Mouse (Mus musculus) liver, embryonic 13.5 days (tissue): Measurements from ENCODE around the gene Scml4. TPM values are rescaled to one million over a fixed set of nuclear protein-coding genes. Genes with fewer than 3 reads are reported as not detected.

ENCODE experiments used
- ATAC-seq: fragments of 200-750 bp; cut with Nextera tagmentation; 2 replicates; pipeline ENCODE4 v1.8.0; 2017; ENCODE audit warnings: low read depth, mild to moderate bottlenecking, moderate number of reproducible peaks, moderate library complexity
- DNase-seq: peaks from one replicate; pipeline ENCODE4 v3.0.0; 2022
- H3K27ac ChIP-seq: fragments of 300-500 bp; sonication (generic); 2 replicates; pipeline ENCODE4 v1.5.1; 2015; ENCODE audit warnings: moderate library complexity, mild to moderate bottlenecking, inconsistent platforms
- H3K27me3 ChIP-seq: fragments of 300-500 bp; sonication (generic); 2 replicates; pipeline ENCODE4 v1.6.1; 2015; ENCODE audit warnings: mild to moderate bottlenecking, inconsistent platforms
- H3K36me3 ChIP-seq: fragments of 300-500 bp; sonication (generic); 2 replicates; pipeline ENCODE4 v1.6.1; 2015; ENCODE audit warnings: mild to moderate bottlenecking, inconsistent platforms
- H3K4me1 ChIP-seq: fragments of 300-500 bp; sonication (generic); replicated peaks from 2 replicates; pipeline ENCODE4 v1.6.1; 2015; ENCODE audit warnings: inconsistent platforms
- H3K4me2 ChIP-seq: fragments of 300-500 bp; sonication (generic); 2 replicates; pipeline ENCODE4 v1.6.1; 2015; ENCODE audit warnings: inconsistent platforms, mild to moderate bottlenecking, moderate library complexity
- H3K4me3 ChIP-seq: fragments of 300-500 bp; sonication (generic); replicated peaks from 2 replicates; pipeline ENCODE4 v1.5.1; 2015; ENCODE audit warnings: mild to moderate bottlenecking, inconsistent platforms
- H3K9ac ChIP-seq: fragments of 300-500 bp; sonication (generic); 2 replicates; pipeline ENCODE4 v1.6.1; 2015; ENCODE audit warnings: mild to moderate bottlenecking, inconsistent platforms
- H3K9me3 ChIP-seq: fragments of 300-500 bp; sonication (generic); replicated peaks from 2 replicates; pipeline ENCODE4 v1.6.1; 2016; ENCODE audit warnings: inconsistent platforms
- WGBS: fragments of 180-500 bp; shearing (Covaris S2); methylation state at CpG from one replicate; pipeline ENCODE4 v1.1.7; 2015; ENCODE audit not compliant: insufficient replicate concordance; 5-methylcytosine and 5-hydroxymethylcytosine counted together
- polyA plus RNA-seq: library from polyadenylated mRNA; unstranded; fragments of >200 nt; fragmentation: Nextera tagmentation; extraction: Ambion mirVana; gene quantifications from 2 replicates; pipeline ENCODE4 v1.2.1, GENCODE M21; 2015

Gene Scml4
- polyA plus RNA-seq, 1 experiment from 2014 or later = 0.20 TPM

DNA sequence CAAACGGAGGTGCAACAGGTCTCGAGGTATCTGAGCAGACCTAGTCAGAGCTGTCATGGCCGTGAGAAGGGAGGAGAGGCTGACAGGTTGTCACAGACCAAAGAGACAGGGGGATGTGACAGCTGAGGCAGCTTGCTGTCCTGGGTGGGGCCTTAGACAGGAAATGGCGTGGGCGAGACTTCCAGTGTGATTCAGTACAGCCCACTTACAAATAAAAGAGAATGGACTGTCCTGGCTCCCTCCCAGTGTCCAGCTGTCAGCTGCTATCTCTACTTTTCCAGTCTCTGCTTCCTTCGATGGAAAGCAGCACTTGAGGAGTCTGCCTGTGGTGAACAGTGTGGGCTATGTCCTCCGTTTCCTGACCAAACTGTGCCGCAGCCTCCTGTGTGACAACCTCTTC, 74.5 kb downstream of the Scml4 start:
- Histone ChIP-seq H3K9me3 (no peaks in the 10 kb centered on the region), H3K4me2 (no peak overlapping the region), H3K9ac (no peak overlapping the region), H3K4me1 (peaks cover under 1% of the 10 kb centered on the region; the same call in 1 of the 2 replicates), H3K4me3 (no peak overlapping the region), H3K36me3 (no peaks in the 10 kb centered on the region), H3K27ac (no peak overlapping the region), H3K27me3 (no peaks in the 10 kb centered on the region)
- WGBS = 25% methylated on average over 8 of the region's 8 CpGs
- ATAC-seq (no peak), DNase-seq (no peak)

DNA sequence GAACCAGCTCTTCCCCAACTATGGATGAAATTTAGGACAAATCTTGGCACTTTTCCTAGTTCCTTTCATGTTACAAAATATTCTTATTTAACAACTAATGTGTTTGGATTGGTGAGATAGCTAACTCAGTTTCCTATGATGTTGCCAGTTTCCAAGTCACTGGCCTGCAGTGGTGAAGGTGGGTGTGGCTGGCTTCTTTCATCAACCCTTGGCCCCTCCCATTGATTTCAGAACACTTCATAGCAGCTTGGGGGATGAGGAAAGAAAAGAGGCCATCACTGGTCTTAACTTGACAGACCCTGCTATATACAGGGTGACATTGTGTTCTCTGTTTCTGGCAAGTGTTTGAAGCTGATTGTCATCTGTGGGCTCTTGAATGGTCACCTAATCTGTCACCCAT, 76.0 kb downstream of the Scml4 start:
- DNase-seq = no peak
- ATAC-seq = no peak
- H3K9me3 ChIP-seq = no peaks in the 10 kb centered on the region

DNA sequence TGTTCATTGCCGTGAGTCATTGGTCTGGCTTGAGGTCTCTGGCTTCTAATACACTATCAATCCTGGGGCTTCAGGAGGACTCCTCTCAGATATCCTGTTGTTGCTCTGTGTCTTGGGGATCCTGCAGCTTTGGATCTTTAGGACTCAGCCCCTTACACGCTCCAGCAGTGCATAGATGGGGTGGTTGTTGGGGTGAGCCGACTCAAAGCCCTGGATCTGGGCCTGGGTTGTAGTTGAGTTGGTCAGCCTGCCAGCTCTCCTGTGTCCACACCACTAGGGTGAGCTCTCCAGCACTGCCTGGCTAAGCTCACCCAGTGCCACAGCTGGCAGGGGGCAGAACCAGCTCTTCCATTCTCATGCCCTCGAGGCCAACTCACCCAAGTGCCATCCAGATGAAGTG, 78.2 kb downstream of the Scml4 start:
- no peaks in the 10 kb centered on the region for H3K9me3 ChIP-seq
- no peak overlapping the region for H3K9ac ChIP-seq
- no peak overlapping the region for H3K27ac ChIP-seq
- H3K27me3 ChIP-seq = no peaks in the 10 kb centered on the region
- no peak for ATAC-seq
- no peak for DNase-seq
- H3K4me3 ChIP-seq = no peak overlapping the region
- WGBS = 62% methylated on average over 4 of the region's 4 CpGs
- H3K4me1 ChIP-seq = peaks cover 10% of the 10 kb centered on the region
- no peaks in the 10 kb centered on the region for H3K36me3 ChIP-seq
- no peak overlapping the region for H3K4me2 ChIP-seq

More for the DNA sequence above, 76.0 kb downstream of the Scml4 start:
- no peaks in the 10 kb centered on the region for H3K36me3 ChIP-seq
- no peak overlapping the region for H3K4me3 ChIP-seq
- H3K4me2 ChIP-seq = no peak overlapping the region
- H3K27me3 ChIP-seq = no peaks in the 10 kb centered on the region
- no peak overlapping the region for H3K27ac ChIP-seq
- peaks cover 10% of the 10 kb centered on the region for H3K4me1 ChIP-seq
- no peak overlapping the region for H3K9ac ChIP-seq

DNA sequence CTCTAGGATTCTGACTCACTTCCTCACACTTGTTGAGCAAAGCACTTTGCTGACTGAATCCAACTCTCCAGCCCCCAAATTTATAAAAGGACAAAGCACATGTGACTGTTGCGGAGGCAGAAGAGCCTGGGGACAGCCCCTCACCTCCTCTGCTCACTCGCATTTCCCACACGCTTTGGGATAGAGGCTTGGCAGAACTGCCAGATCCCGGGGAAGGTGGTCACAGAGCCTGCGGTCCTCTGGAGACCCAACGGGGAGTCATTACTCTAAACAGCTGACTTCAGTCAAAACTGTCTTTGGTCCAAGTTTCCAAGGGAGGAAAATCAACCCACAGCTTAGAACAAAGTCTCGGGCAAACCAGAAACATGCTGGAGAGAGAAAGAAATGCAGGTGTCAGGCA, 79.5 kb downstream of the Scml4 start:
- ATAC-seq (no peak), DNase-seq (no peak)
- H3K27me3 ChIP-seq = no peaks in the 10 kb centered on the region
- no peak overlapping the region for H3K4me2 ChIP-seq
- H3K4me1 ChIP-seq = peaks cover 10% of the 10 kb centered on the region
- 72% methylated on average over 7 of the region's 7 CpGs for WGBS
- H3K36me3 ChIP-seq = no peaks in the 10 kb centered on the region
- H3K4me3 ChIP-seq = no peak overlapping the region
- no peak overlapping the region for H3K27ac ChIP-seq
- H3K9ac ChIP-seq = no peak overlapping the region
- H3K9me3 ChIP-seq = no peaks in the 10 kb centered on the region

DNA sequence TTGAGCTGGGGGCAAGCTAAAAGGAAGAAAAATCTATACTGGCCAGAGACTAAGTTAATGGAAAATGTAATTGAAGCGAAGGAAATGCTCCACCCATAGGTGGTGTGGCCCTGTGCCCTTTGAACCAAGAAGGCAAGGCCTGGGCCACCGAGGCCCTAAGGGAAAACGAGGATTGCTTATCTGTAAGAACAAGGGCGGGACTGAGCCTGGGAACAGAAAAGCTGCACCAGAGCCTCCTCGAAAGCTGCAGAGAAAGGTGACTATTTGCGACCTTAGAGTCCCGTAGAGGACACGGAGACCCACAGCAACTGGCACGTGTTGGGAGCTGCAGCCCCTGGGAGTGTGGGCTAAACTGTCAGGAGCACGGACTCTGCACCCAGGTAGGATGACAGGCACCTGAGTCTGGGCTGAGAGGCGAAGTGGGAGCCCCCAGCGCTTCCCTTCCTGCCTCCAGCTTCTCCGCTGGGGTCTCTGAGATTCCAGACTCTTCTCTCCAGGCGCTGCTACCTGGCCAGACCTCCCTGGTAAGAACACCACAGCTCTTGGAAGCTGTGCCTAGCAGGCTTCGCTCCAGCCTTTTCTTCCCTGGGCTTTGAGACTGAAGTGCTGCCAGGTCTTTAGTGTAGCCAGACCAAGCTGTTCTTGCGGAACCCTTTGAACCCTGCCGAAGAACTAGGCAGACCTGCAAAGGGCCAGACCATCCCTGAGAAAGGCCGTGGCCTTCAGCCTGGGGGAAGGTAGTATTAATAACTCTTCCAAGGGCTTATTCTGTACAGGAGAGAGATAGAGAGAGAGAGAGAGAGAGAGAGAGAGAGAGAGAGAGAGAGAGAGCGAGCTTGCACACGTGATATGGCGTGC, 80.3 kb downstream of the Scml4 start:
- no peak overlapping the region for H3K4me3 ChIP-seq
- no peak overlapping the region for H3K4me2 ChIP-seq
- H3K36me3 ChIP-seq = no peaks in the 10 kb centered on the region
- no peak overlapping the region for H3K27ac ChIP-seq
- WGBS = 62% methylated on average over 21 of the region's 21 CpGs
- ATAC-seq (no peak), DNase-seq (no peak)
- H3K9me3 ChIP-seq = no peaks in the 10 kb centered on the region
- no peaks in the 10 kb centered on the region for H3K27me3 ChIP-seq
- no peak overlapping the region for H3K9ac ChIP-seq
- peaks cover 10% of the 10 kb centered on the region for H3K4me1 ChIP-seq

DNA sequence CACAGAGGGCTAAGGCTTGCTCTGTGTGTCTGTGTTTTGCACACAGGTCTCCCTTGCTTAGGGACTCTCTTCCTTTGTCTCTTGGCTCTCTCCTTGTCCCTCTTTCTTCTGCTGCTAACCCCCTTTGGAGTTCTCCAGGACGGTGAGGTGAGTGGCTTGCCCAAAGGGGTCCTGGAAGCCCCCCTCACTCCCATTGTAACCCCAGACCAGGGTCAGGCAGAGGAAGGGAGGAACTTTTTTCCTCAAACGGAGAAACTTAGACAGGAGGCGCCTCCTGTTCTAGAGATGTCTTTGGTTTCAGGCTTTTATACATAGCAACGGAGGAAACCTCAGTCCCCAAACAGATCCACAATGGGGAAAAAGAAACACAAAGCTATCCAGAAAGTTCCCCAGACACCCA, 81.1 kb downstream of the Scml4 start:
- Histone ChIP-seq H3K9ac (no peak overlapping the region), H3K36me3 (no peaks in the 10 kb centered on the region), H3K9me3 (no peaks in the 10 kb centered on the region), H3K27me3 (no peaks in the 10 kb centered on the region), H3K4me2 (no peak overlapping the region), H3K4me1 (peaks cover 10% of the 10 kb centered on the region), H3K27ac (no peak overlapping the region), H3K4me3 (no peak overlapping the region)
- no peak for ATAC-seq
- DNase-seq = no peak
- WGBS = 65% methylated on average over 4 of the region's 4 CpGs

DNA sequence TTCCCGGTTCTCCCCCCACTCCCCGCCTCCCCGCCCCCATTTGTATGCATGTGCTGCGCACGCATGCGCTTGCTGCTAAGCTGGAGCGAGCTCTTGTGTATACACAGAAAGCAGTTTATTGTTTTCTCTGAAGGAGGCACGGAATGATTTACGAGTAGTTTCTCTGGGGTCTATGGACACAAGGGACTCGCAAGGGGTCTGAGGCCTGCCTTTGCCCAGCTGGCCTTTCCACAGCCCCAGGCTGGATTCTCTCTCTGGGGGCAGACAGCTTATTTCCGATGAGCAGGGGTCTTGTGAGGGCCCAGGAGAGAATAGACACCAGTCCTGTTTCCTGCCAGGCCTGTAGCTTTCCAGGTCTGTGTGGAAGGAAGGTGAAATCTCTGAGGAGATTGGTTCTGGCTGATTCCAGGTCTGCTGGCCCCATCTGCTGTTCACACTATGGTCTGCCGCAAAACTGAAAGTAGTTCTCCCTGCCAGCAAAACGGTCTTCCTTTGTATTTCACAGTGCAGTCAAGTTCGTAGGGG, 81.6 kb downstream of the Scml4 start:
- DNase-seq (no peak), ATAC-seq (no peak)
- H3K4me3 ChIP-seq = no peak overlapping the region
- no peaks in the 10 kb centered on the region for H3K9me3 ChIP-seq
- H3K4me2 ChIP-seq = no peak overlapping the region
- H3K27ac ChIP-seq = no peak overlapping the region
- no peaks in the 10 kb centered on the region for H3K27me3 ChIP-seq
- no peaks in the 10 kb centered on the region for H3K36me3 ChIP-seq
- 63% methylated on average over 14 of the region's 14 CpGs for WGBS
- H3K4me1 ChIP-seq = peaks cover 10% of the 10 kb centered on the region
- H3K9ac ChIP-seq = no peak overlapping the region

DNA sequence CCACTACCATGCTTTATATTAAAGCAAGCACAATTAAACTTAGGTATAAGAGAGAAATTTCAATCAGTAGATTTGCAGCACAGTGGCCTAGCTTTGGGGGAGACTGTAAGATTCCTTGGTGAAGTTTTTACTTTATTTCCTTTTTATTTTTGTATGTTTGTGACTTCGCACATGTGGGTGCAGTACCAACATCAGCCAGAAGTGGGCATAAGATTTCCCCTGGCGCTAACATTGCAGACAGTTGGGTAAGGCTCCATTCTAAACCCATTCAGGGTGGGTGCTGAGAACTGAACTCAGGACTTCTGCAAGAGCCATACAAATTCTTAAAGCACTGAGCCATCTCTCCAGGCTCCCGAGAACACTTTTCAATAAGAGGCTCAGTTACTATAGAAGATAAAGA, 82.1 kb downstream of the Scml4 start:
- no peaks in the 10 kb centered on the region for H3K9me3 ChIP-seq
- H3K36me3 ChIP-seq = no peaks in the 10 kb centered on the region
- peaks cover 10% of the 10 kb centered on the region for H3K4me1 ChIP-seq
- H3K27me3 ChIP-seq = 0 out of 2 replicates have a peak, but pooled peaks cover 2% of the 10 kb centered on the region
- no peak overlapping the region for H3K27ac ChIP-seq
- H3K4me3 ChIP-seq = no peak overlapping the region
- no peak overlapping the region for H3K9ac ChIP-seq
- DNase-seq (no peak), ATAC-seq (no peak)
- WGBS = 76% methylated on average over 3 of the region's 3 CpGs
- H3K4me2 ChIP-seq = no peak overlapping the region

DNA sequence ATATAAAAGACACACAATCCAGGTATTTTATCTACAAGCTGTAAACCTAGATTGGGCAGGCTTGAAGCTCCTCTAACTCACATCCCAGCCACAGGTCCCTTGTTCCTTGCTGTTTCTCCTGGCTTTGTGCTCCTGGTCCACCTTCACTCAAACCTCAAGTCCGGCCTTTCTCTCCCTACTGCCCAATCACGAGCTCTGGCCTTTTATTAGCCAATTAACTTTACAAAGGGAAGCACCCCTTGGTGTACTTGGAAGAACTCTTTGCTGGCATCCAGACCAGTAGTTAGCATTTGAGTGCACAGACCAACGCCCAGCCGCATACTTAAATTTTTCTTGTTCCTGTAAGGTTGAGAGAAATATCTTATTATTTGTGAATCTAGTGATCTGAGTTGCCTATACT, 85.1 kb downstream of the Scml4 start:
- H3K27me3 ChIP-seq = 0 out of 2 replicates have a peak, but pooled peaks cover 8% of the 10 kb centered on the region
- ATAC-seq = no peak
- WGBS = 50% methylated on average over 4 of the region's 4 CpGs
- H3K4me1 ChIP-seq = peaks cover 9% of the 10 kb centered on the region; the same call in 1 of the 2 replicates
- no peak overlapping the region for H3K4me3 ChIP-seq
- H3K27ac ChIP-seq = no peak overlapping the region
- H3K36me3 ChIP-seq = no peaks in the 10 kb centered on the region
- no peak for DNase-seq
- H3K4me2 ChIP-seq = no peak overlapping the region
- no peaks in the 10 kb centered on the region for H3K9me3 ChIP-seq
- no peak overlapping the region for H3K9ac ChIP-seq

DNA sequence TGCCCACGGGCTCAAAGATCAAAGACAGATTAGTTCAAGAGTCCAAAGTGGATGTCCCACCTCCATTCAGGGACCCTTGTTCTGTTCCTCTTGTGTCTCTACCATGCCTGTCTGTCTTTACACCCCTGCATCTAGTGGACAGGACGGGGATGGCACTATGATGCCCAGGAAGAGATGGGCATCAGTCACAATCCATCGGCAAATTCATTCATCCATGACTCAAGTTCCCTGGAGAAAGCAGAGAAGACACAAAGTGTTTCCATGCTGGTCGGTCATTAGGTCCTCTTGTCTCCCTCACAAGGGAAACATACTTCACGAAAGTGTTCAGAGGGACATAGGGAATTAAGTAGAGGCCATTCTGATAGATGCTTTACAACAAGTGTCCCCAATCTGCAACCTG, 87.2 kb downstream of the Scml4 start:
- no peak overlapping the region for H3K4me2 ChIP-seq
- DNase-seq = no peak
- H3K27me3 ChIP-seq = peaks cover 16% of the 10 kb centered on the region
- peaks cover 10% of the 10 kb centered on the region; the same call in 1 of the 2 replicates for H3K4me1 ChIP-seq
- H3K9ac ChIP-seq = no peak overlapping the region
- H3K9me3 ChIP-seq = no peaks in the 10 kb centered on the region
- H3K27ac ChIP-seq = no peak overlapping the region
- ATAC-seq = no peak
- H3K4me3 ChIP-seq = no peak overlapping the region
- 68% methylated on average over 5 of the region's 5 CpGs for WGBS
- no peaks in the 10 kb centered on the region for H3K36me3 ChIP-seq

DNA sequence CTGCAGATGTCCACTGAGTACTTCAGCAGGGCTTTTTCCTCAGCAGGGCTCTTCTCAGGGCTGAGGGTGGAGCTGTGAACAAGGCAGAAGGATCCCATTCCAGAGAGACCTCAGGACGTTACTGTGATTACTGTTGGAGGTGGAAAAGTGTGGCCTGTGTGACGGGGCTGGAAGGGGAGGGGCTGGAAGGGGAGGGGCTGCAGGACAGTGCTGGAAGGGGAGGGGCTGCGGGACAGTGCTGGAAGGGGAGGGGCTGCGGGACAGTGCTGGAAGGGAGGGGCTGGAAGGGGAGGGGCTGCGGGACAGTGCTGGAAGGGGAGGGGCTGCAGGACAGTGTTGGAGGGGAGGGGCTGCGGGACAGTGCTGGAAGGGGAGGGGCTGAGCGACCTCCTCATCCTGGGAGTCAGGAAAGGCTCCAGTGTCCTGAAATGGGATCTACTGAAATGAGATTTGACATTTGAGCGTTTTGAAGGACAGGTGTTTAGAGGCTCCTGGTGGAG, 90.1 kb downstream of the Scml4 start:
- 1% methylated on average over 7 of the region's 8 CpGs for WGBS
- Histone ChIP-seq H3K9ac (no peak overlapping the region), H3K27me3 (peaks cover 27% of the 10 kb centered on the region), H3K27ac (no peak overlapping the region), H3K4me3 (no peak overlapping the region), H3K4me1 (peaks cover 10% of the 10 kb centered on the region; the same call in 1 of the 2 replicates), H3K36me3 (no peaks in the 10 kb centered on the region), H3K9me3 (no peaks in the 10 kb centered on the region), H3K4me2 (peak overlapping the region; percentile 14; the same call in 1 of the 2 replicates)
- no peak for DNase-seq
- peak; percentile 57 for ATAC-seq
